Mouse (Mus musculus) G1E (cell line): ENCODE measurements around the gene Ank3.

Experiments used
- CTCF ChIP-seq: IDR thresholded peaks from 2 replicates; pipeline ENCODE4 v1.5.1; 2012; ENCODE audit warnings: low read depth, low read length, inconsistent platforms, mixed read lengths
- GATA1 ChIP-seq: IDR thresholded peaks from 2 replicates; pipeline ENCODE4 v1.6.1; 2012; ENCODE audit warnings: borderline replicate concordance, low read length, inconsistent platforms, mixed read lengths
- GATA2 ChIP-seq: IDR thresholded peaks from 2 replicates; pipeline ENCODE4 v1.6.1; 2012; ENCODE audit warnings: low read depth, low read length, inconsistent platforms, borderline replicate concordance
- POLR2AphosphoS5 ChIP-seq: IDR thresholded peaks from 2 replicates; pipeline ENCODE4 v1.6.1; 2012; ENCODE audit warnings: low read depth, low read length, inconsistent platforms; ENCODE audit not compliant: insufficient replicate concordance
- TAL1 ChIP-seq: conservative IDR thresholded peaks from 2 replicates; pipeline ENCODE4 v1.6.1; 2012; ENCODE audit warnings: low read depth, low read length, inconsistent platforms, mixed read lengths

DNA sequence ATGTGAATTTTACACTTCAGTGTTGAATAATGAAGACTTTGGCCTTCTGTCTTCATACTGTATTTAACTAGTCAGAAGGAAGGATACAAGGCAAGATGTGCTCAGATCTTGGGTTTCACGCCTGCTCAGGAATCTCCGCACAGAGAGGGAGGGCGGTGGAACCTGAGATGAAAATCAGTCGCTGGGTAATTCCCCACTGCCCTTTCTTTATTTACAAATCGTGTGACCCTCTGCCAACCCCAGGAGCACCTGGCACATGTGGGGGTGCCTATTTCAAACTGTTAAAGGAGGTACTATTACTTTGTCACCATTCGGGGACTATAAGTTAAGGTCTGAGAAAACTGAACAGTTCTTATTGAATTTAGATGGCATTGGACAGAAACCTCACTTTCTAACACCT, 148.1 kb downstream of the Ank3 start:
- no peak for TF ChIP-seq CTCF
- no peak for TF ChIP-seq TAL1
- no peak for TF ChIP-seq GATA2
- no peak for TF ChIP-seq GATA1
- TF ChIP-seq POLR2AphosphoS5 = no peak
